Mouse (Mus musculus) ES-E14 (cell line): ENCODE measurements around the gene Tmsb4x.

ENCODE experiments used
- CHD2 ChIP-seq: IDR thresholded peaks from 2 replicates; pipeline ENCODE4 v1.6.1; 2014; ENCODE audit warnings: mild to moderate bottlenecking, low read depth, low read length, inconsistent platforms
- ZC3H11A ChIP-seq: IDR thresholded peaks from 2 replicates; pipeline ENCODE4 v1.6.1; 2012; ENCODE audit warnings: low read depth, mild to moderate bottlenecking, inconsistent platforms, low read length, borderline replicate concordance

DNA sequence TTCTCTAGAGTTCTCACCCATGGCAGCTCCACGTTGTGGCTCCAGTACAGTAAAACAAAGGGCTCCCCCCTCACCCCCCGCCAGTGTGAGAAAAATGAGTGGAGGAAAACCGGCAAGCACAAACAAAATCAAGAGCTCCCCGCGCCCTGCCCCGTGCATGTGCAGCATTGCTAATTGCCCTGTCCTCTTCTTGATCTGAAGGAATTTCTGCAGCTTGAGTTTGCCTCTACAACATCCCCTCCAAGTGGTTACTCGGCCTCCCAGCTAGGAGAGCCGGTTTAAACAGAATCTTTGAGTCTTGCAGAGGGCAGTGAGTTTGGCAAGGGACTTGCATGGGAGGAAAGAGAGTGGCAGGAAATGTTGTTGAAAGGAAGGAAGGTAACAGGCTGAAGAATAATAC lies 3.6 kb upstream of the Tmsb4x start:
- TF ChIP-seq ZC3H11A = no peak
- TF ChIP-seq CHD2 = no peak
